Mouse (Mus musculus): ENCODE data around the gene Amotl2. TPM values are rescaled to one million over a fixed set of nuclear protein-coding genes. Genes with fewer than 3 reads are reported as not detected.

Amotl2 gene
- polyA plus RNA-seq (2016; fragmentation: Nextera tagmentation; extraction: Ambion mirVana), result 109 and 110 TPM in 2 replicates

DNA sequence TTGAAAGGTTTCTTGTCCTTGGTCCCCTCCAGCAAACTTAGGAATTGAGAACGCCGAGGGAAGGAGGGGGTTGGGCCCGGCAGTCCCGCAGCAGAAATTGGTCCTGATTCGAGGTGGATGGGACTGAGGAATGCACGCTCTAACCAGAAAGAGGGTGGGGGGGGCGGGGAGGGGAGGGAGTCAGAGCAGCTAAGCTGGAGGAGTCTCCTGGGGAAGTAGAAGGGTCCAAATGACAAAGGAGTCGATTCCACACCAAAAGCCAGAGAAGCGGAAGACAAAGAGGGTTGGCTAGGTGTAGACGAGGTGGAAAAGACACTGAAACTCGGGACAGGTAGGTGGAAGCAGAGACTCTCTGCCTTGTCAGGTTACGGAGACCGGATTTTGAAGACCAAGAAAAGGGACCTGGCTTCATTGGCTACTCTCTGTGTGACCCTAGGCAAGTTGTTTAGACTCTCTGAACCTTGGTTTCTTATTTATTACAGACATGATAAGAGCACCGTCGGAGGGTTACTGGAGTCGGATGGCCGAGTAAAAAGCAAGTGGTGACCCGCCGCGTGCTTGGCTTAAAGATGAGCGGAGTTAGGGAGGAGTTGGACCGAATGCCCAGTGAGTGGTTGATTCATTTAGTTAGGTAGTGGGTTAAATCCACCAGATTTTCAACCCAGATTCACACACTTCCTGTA is at the start of gene Amotl2:
TSS of gene Amotl2 (plus strand) at position 192 of the 683 bp plus-strand sequence.
- Histone ChIP-seq H3K9ac (peak within 1 kb of the TSS; percentile 98), H3K4me1 (peaks cover 44% of the 10 kb centered on the region), H3K4me2 (replicated peaks) (peak within 1 kb of the TSS; percentile 82), H3K4me3 (peak within 1 kb of the TSS; percentile 80), H3K36me3 (peaks cover 13% of the 10 kb centered on the region), H3K27me3 (0 out of 2 replicates have a peak, but pooled peaks cover 2% of the 10 kb centered on the region), H3K27ac (peak within 1 kb of the TSS; percentile 98), H3K9me3 (replicated peaks) (no peaks in the 10 kb centered on the region)
- 3% methylated on average over 22 of the region's 22 CpGs for WGBS
- ATAC-seq (ENCODE audit: low FRiP score), result no peak

DNA sequence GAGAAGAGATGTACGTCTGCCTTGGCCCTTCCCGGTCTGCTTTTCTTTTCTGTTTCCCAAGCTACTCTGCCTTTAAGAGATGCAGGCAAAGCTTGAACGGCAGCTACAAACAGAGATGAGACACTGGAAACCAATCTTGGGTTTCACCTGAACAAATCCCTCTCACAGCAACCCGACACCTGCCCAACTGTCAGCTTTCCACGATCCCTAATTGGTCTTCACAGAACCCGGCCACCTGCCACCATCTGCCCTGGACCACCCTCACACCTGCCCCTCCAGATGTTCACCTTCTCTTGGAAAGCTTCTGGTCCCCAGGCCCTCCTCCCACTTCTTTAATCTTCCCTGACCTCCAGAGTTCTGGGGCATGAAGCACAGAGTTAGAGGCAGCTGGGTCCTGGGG is 48.4 kb upstream of the Amotl2 start:
- 46% methylated on average over 6 of the region's 6 CpGs for WGBS
- no peaks in the 10 kb centered on the region for H3K9me3 ChIP-seq (replicated peaks)
- H3K4me1 ChIP-seq, result peaks cover 14% of the 10 kb centered on the region
- H3K27ac ChIP-seq, result no peak overlapping the region
- H3K4me2 ChIP-seq (replicated peaks), result no peak overlapping the region
- no peaks in the 10 kb centered on the region for H3K27me3 ChIP-seq
- no peaks in the 10 kb centered on the region for H3K36me3 ChIP-seq
- no peak overlapping the region for H3K9ac ChIP-seq
- no peak overlapping the region for H3K4me3 ChIP-seq
- no peak for ATAC-seq (ENCODE audit: low FRiP score)

DNA sequence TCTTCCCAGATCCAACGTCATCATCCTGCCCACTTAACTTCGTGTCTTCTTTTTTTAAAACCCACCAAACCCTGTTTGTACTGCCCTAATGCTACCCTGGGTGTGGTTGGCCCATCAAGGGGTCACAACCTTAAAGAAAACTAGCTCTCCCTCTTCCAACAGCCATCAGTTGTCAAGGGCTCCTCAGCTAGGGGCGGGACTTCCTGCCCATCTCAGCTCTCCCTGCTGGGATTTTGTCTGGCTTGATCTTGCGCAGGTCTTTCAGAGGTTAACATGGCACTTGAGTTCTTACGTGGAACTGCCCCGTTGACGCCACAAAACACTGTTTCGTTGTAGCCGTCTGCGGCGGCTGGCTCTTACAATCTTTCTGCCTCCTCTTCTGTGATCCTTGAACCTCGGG is 47.6 kb upstream of the Amotl2 start:
- H3K9ac ChIP-seq, result no peak overlapping the region
- H3K4me2 ChIP-seq (replicated peaks), result no peak overlapping the region
- no peaks in the 10 kb centered on the region for H3K9me3 ChIP-seq (replicated peaks)
- WGBS, result 87% methylated on average over 12 of the region's 12 CpGs
- ATAC-seq (ENCODE audit: low FRiP score), result no peak
- no peak overlapping the region for H3K27ac ChIP-seq
- H3K27me3 ChIP-seq, result no peaks in the 10 kb centered on the region
- H3K4me3 ChIP-seq, result no peak overlapping the region
- peaks cover 18% of the 10 kb centered on the region for H3K4me1 ChIP-seq
- no peaks in the 10 kb centered on the region for H3K36me3 ChIP-seq

DNA sequence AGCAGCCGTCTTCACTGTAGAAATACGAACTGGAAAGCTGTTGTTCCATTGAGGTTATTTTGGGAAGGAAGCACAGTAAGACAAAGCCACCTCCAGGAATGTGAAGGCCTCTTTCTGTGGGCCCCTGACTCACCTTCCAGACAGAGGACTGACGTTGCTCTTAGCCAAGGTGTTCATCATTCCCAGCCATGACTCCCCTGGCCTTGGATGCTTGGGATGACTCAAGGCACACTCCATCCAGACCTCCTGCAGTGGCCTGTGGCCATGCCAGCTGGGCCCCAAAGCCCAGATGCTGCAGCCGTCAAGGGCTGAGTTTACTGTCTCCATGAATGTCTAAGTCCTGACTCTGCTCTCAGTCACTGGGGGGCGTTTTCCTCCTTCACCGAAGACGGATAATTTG is 43.1 kb upstream of the Amotl2 start:
- Histone ChIP-seq H3K27ac (no peak overlapping the region), H3K36me3 (no peaks in the 10 kb centered on the region)
- 68% methylated on average over 7 of the region's 7 CpGs for WGBS

DNA sequence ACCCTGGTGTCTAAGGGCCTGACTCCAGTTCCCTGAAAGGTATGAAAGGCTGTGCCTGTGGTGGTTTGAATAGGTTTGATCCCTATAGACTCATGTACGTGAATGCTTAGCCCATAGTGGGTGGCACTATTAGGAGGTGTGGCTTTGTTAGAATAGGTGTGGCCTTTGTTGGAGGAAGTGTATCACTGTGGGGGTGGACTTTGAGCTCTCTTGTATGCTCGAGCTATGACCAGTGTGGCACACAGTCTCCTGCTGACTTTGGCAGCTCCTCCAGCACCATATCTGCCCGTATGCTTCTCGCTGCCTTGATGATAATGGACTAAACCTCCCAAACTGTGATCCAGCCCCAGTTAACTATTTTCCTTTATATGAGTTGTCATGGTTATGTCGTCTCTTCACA is 40.5 kb upstream of the Amotl2 start:
- Histone ChIP-seq H3K4me1 (peaks cover 11% of the 10 kb centered on the region), H3K36me3 (no peaks in the 10 kb centered on the region), H3K9me3 (replicated peaks) (no peaks in the 10 kb centered on the region), H3K4me2 (replicated peaks) (no peak overlapping the region), H3K4me3 (no peak overlapping the region), H3K27ac (no peak overlapping the region), H3K27me3 (no peaks in the 10 kb centered on the region), H3K9ac (no peak overlapping the region)
- 73% methylated on average over 5 of the region's 5 CpGs for WGBS
- ATAC-seq (ENCODE audit: low FRiP score), result no peak

More for the DNA sequence above, 43.1 kb upstream of the Amotl2 start:
- no peak for ATAC-seq (ENCODE audit: low FRiP score)
- H3K4me2 ChIP-seq (replicated peaks), result no peak overlapping the region
- H3K4me3 ChIP-seq, result no peak overlapping the region
- H3K9ac ChIP-seq, result no peak overlapping the region
- no peaks in the 10 kb centered on the region for H3K27me3 ChIP-seq
- H3K4me1 ChIP-seq, result peaks cover 11% of the 10 kb centered on the region
- no peaks in the 10 kb centered on the region for H3K9me3 ChIP-seq (replicated peaks)

DNA sequence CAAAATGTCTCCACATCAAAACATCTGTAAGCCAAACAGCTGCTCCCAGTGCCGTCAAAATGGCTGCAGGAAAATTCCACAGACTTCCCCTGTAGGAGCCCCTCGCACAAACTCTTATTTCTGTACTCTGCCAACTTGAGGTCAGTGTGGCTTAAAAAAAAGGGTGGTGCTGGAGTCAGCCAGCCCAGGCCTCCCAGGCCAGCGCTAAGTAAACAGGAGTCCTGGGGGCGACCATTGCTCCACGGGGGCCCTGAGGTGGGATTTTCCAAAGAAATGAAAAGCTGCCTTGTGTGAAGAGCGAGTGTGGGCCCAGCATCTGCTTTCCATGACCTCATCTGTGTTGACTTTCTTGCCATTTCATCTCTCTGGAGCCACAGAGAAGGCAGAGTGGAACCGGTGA is 35.0 kb upstream of the Amotl2 start:
- WGBS, result 44% methylated on average over 7 of the region's 7 CpGs
- no peak overlapping the region for H3K27ac ChIP-seq
- H3K36me3 ChIP-seq, result no peaks in the 10 kb centered on the region
- H3K9ac ChIP-seq, result no peak overlapping the region
- no peak for ATAC-seq (ENCODE audit: low FRiP score)
- H3K9me3 ChIP-seq (replicated peaks), result no peaks in the 10 kb centered on the region
- H3K4me2 ChIP-seq (replicated peaks), result no peak overlapping the region
- no peaks in the 10 kb centered on the region for H3K27me3 ChIP-seq
- H3K4me3 ChIP-seq, result no peak overlapping the region
- H3K4me1 ChIP-seq, result no peaks in the 10 kb centered on the region

DNA sequence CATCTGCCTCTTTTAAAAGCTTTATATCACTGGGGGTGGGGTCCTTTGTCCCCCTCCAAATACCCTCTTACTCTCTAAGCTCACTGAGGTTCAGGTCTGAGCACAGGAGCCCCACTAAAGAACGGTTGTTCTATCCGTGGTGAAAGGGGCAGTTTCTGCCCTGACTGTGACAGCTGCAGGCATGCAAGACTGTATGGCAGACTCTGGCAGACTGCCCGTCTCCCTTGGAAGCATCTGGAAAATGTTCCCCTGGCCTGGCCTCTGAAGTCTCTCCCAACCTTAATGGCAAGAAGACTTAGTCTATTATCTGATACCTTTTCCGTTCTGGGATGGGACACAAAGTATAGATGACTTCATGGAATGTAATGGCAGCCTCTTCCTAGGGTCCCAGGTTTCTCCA is 28.5 kb upstream of the Amotl2 start:
- no peak for ATAC-seq (ENCODE audit: low FRiP score)
- 18% methylated on average over 4 of the region's 4 CpGs for WGBS
- Histone ChIP-seq H3K27ac (peak overlapping the region; percentile 94; the same call in 1 of the 2 replicates), H3K4me1 (peaks cover 39% of the 10 kb centered on the region), H3K36me3 (no peaks in the 10 kb centered on the region), H3K27me3 (no peaks in the 10 kb centered on the region), H3K4me3 (no peak overlapping the region), H3K9ac (no peak overlapping the region), H3K9me3 (replicated peaks) (no peaks in the 10 kb centered on the region), H3K4me2 (replicated peaks) (no peak overlapping the region)

DNA sequence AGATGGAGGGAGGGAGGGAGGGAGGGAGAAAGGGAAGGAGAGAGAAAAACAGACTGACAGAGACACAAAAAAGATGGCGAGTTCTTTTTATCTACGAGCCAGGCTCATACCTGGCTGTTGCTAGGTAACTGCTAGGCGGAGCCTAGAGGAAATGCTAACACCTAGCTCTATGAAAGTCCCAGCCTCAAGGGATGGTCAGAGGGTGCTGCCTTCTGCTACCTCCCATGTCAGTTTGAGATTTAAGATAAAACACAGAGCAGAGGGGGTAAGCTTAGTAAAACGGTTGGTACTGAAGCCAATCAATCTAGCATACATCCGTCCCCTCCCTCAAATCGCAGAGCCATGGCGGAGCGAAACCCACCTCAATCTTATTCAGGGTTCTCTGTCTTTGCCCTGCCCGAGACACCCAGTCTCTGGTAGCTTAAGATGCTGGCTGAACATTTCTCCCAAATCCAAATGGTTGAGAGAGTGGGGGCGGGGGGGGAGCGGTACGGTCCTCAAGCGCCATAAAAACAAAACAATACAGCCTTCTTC is 27.0 kb upstream of the Amotl2 start:
- H3K4me2 ChIP-seq (replicated peaks), result peak overlapping the region; percentile 63
- H3K4me1 ChIP-seq, result peaks cover 39% of the 10 kb centered on the region
- peak overlapping the region; percentile 46 for H3K4me3 ChIP-seq
- H3K27me3 ChIP-seq, result no peaks in the 10 kb centered on the region
- no peaks in the 10 kb centered on the region for H3K9me3 ChIP-seq (replicated peaks)
- H3K27ac ChIP-seq, result peak overlapping the region; percentile 94
- no peak; the same call in none of the 2 replicates for ATAC-seq (ENCODE audit: low FRiP score)
- WGBS, result 2% methylated on average over 13 of the region's 13 CpGs
- no peaks in the 10 kb centered on the region for H3K36me3 ChIP-seq
- peak overlapping the region; percentile 63 for H3K9ac ChIP-seq

DNA sequence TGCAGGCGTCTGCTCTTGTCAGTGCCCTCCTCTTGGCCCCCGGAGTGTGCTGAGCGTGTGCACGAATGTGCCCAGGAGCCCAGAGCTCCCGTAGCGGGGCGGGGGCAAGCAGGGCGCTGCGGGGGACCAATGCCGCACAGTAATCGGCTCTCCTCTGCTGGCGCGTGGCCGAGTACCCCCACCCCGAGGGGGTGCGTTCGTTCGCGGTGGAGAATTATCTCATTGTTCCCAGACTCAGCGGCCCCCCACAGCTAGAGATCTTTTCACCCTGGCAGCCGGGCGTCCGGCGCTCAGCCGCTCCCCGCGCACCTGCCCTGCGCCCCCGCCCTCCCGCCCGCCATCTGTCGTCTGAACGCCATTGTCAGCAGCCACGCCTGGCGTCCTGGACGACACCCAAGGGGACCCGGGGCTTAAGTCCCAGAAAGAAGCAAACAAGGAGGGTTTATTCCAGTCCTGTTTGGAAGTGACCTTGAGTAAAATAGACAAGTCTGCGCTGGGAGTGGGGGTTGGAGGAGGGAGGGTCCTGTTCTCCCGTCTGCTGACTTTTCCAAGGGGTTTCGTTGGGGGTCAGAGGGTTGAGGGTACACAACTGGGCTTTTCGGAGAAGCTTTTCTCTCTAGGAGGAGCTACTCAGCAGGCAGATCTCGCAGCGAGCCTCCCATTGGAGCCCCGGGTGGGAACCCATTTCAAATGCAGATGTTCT is 26.4 kb upstream of the Amotl2 start:
- peak overlapping the region; percentile 46 for H3K4me3 ChIP-seq
- peak overlapping the region; percentile 63 for H3K4me2 ChIP-seq (replicated peaks)
- H3K27ac ChIP-seq, result peak overlapping the region; percentile 94
- peak; percentile 93 for ATAC-seq (ENCODE audit: low FRiP score)
- H3K27me3 ChIP-seq, result no peaks in the 10 kb centered on the region
- H3K9ac ChIP-seq, result peak overlapping the region; percentile 63
- no peaks in the 10 kb centered on the region for H3K9me3 ChIP-seq (replicated peaks)
- WGBS, result under 1% methylated on average over 44 of the region's 44 CpGs
- no peaks in the 10 kb centered on the region for H3K36me3 ChIP-seq
- H3K4me1 ChIP-seq, result peaks cover 39% of the 10 kb centered on the region

DNA sequence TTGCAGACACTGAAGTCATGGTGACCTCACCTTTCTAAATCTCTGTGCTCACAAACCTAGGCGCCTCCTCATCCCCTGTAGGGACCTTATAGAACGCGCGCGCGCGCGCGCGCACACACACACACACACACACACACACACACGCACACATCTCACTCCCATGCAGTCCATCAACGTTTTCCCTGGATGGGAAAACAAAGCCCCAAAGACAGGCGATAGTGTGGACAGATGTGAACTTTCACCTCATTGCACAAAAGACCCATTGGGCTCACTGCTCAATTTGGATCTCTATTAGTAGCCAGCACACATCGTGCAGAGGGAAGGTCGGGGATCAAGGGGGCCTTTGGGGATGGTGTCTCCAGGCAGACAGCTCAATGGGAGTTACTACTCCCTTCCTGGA is 25.6 kb upstream of the Amotl2 start:
- peak; percentile 26; the same call in 1 of the 2 replicates for ATAC-seq (ENCODE audit: low FRiP score)
- peak overlapping the region; percentile 63 for H3K4me2 ChIP-seq (replicated peaks)
- 1% methylated on average over 15 of the region's 15 CpGs for WGBS
- H3K4me3 ChIP-seq, result peak overlapping the region; percentile 46
- H3K36me3 ChIP-seq, result no peaks in the 10 kb centered on the region
- H3K9ac ChIP-seq, result peak overlapping the region; percentile 63
- H3K27me3 ChIP-seq, result no peaks in the 10 kb centered on the region
- H3K9me3 ChIP-seq (replicated peaks), result no peaks in the 10 kb centered on the region
- peaks cover 39% of the 10 kb centered on the region for H3K4me1 ChIP-seq
- peak overlapping the region; percentile 94 for H3K27ac ChIP-seq

DNA sequence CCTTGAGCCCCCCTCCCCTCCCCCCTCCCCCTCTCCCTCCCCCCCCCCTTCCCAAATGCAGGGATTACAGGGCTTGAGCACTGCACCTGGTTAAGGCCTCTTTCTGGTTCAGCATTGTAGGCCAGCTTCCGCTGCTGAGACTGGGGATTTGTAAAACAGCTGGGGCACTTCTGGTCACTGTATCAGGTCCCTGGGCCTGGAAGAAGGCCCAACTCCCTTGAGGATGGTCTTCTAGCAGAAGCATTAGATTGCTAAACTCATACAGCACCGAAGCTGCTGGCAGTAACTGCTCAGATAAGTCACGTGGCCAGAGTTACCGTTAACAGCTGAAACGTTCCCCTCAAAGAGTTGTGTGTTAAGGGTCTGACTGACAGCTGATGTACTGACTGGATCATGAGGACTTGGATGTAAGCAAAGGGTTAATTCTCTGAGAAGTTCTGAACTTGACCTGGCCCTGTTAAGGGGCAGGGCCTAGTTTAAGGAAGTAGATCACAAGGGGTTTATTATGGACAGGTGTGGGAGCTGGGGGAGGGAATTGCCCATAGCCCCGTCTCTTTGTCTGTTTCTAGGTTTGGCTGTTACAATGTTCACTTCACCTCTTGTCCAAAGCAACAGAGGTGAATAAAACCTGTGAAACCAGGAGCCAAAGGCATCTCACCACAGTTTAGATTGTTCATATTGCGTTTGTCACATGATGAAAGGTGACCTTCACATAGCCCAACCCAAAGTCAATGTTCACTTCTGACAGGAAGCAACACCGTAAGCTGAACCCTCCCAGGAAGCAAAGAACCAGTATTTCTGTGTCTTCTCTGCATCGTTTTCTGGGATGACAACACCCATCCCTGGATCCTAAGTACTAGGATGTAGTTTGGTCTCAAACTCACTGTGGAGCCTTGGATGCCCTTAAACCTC is 23.7 kb upstream of the Amotl2 start:
- H3K4me3 ChIP-seq, result no peak overlapping the region
- peaks cover 35% of the 10 kb centered on the region for H3K4me1 ChIP-seq
- H3K9ac ChIP-seq, result no peak overlapping the region
- no peaks in the 10 kb centered on the region for H3K9me3 ChIP-seq (replicated peaks)
- ATAC-seq (ENCODE audit: low FRiP score), result no peak
- H3K27ac ChIP-seq, result peak overlapping the region; percentile 94
- WGBS, result 47% methylated on average over 9 of the region's 9 CpGs
- H3K4me2 ChIP-seq (replicated peaks), result no peak overlapping the region
- H3K27me3 ChIP-seq, result no peaks in the 10 kb centered on the region
- H3K36me3 ChIP-seq, result no peaks in the 10 kb centered on the region

DNA sequence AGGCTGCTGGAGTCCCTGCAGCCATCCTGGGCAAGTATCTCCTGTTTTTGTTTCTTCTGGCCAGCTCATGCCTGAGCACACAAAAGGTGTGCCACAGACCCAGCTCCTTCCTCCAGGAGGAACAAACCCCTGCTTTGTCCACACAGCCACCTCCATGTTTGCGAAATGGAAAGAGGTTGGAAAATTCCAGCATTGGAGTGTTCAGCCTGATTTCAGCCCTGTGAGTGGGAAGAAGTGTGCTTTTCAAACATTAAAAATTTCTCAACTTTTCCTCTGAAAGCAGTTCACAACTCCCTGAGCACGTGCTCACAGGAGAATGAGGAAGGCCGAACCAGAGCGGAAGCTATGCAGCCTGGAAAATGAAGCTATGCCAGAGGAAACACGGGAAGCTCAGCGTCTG is 15.4 kb upstream of the Amotl2 start:
- H3K36me3 ChIP-seq, result no peaks in the 10 kb centered on the region
- ATAC-seq (ENCODE audit: low FRiP score), result no peak
- no peaks in the 10 kb centered on the region for H3K4me1 ChIP-seq
- WGBS, result 91% methylated on average over 6 of the region's 6 CpGs
- no peak overlapping the region for H3K9ac ChIP-seq
- peaks cover 7% of the 10 kb centered on the region for H3K9me3 ChIP-seq (replicated peaks)
- H3K27ac ChIP-seq, result peak overlapping the region; percentile 6; the same call in 1 of the 2 replicates
- no peak overlapping the region for H3K4me3 ChIP-seq
- H3K4me2 ChIP-seq (replicated peaks), result no peak overlapping the region
- no peaks in the 10 kb centered on the region for H3K27me3 ChIP-seq
